Mouse (Mus musculus): Measurements from ENCODE around the gene Xntrpc. TPM values are rescaled to one million over a fixed set of nuclear protein-coding genes. Genes with fewer than 3 reads are reported as not detected.
A peak's percentile ranks its signal among the peaks of the same experiment; 100 is the strongest.

Gene Xntrpc
- polyA plus RNA-seq, 1 experiment from 2014 or later, result 0.25 TPM

DNA sequence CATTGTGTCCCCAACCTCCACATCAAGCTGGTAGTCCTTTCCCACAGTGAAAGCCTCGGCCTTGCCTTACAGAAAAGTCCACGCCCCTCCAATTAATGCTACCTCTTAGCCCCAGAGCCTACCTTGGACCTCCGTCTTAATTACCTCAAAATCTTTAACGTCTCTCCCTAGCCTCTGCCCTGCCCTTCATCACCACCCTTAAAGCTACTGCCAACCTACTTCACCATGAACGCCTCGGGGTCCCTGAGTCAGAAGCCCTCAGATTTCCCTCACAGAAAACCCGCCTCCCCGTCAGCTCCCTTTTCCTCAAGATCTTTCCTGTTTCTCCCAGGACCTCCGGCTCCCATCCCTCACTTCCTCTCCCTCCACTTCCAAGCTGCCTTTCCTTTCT, 863 bp upstream of the Xntrpc start:
- H3K36me3 ChIP-seq (ENCODE audit: control insufficient read depth, insufficient read depth, low read length), result no peaks in the 10 kb centered on the region
- H3K9ac ChIP-seq (ENCODE audit: low read length), result peak overlapping the region; percentile 64
- peaks cover 7% of the 10 kb centered on the region; the same call in 1 of the 2 replicates for H3K4me1 ChIP-seq (replicated peaks; ENCODE audit: control insufficient read depth, insufficient read depth)
- H3K4me2 ChIP-seq (replicated peaks; ENCODE audit: low read depth), result peak overlapping the region; percentile 70
- no peak for TF ChIP-seq EP300 (optimal IDR thresholded peaks at IDR 0.05)
- TF ChIP-seq CTCF (IDR thresholded peaks at IDR 0.05; ENCODE audit: low read depth), result no peak
- WGBS, result under 1% methylated on average over 9 of the region's 9 CpGs
- ATAC-seq (ENCODE audit: low FRiP score, low TSS enrichment) (peak; percentile 17; the same call in 1 of the 2 replicates), DNase-seq (ENCODE audit: low spot score) (no peak)
- H3K27me3 ChIP-seq (ENCODE audit: control insufficient read depth, insufficient read depth, low read length), result no peaks in the 10 kb centered on the region
- peak overlapping the region; percentile 87 for H3K27ac ChIP-seq (replicated peaks)
- peak overlapping the region; percentile 71 for H3K4me3 ChIP-seq (ENCODE audit: low read depth, low read length)
- H3K9me3 ChIP-seq (ENCODE audit: control insufficient read depth, low read length), result no peaks in the 10 kb centered on the region

DNA sequence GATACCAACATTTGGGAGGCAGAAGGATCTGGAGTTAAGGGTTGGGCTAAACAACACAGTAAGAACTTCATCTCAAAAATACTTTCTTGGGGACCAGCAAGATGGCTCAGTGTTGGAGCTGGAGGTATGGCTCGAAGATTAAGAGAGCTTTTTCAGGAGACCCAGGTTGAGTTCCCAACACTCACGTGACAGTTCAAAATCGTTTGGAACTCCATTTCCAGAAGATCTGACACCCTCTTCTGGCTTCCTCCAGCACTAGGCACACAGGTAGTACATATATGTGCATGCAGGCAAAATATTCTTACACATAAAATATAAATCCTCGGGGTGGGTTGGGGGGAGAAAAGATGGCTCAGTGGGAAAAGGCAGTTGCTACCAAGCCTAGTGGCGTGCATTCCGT, 850 bp downstream of the Xntrpc start:
- no peaks in the 10 kb centered on the region for H3K9me3 ChIP-seq (ENCODE audit: control insufficient read depth, low read length)
- H3K36me3 ChIP-seq (ENCODE audit: control insufficient read depth, insufficient read depth, low read length), result no peaks in the 10 kb centered on the region
- H3K4me1 ChIP-seq (replicated peaks; ENCODE audit: control insufficient read depth, insufficient read depth), result peaks cover 7% of the 10 kb centered on the region; the same call in 1 of the 2 replicates
- no peak for TF ChIP-seq CTCF (IDR thresholded peaks at IDR 0.05; ENCODE audit: low read depth)
- TF ChIP-seq EP300 (optimal IDR thresholded peaks at IDR 0.05), result no peak
- H3K4me3 ChIP-seq (ENCODE audit: low read depth, low read length), result peak overlapping the region; percentile 71; the same call in 1 of the 2 replicates
- H3K4me2 ChIP-seq (replicated peaks; ENCODE audit: low read depth), result peak overlapping the region; percentile 51
- no peak for DNase-seq (ENCODE audit: low spot score)
- no peaks in the 10 kb centered on the region for H3K27me3 ChIP-seq (ENCODE audit: control insufficient read depth, insufficient read depth, low read length)
- no peak for ATAC-seq (ENCODE audit: low FRiP score, low TSS enrichment)
- no peak overlapping the region for H3K27ac ChIP-seq (replicated peaks)
- no peak overlapping the region for H3K9ac ChIP-seq (ENCODE audit: low read length)
- 54% methylated on average over 6 of the region's 6 CpGs for WGBS

DNA sequence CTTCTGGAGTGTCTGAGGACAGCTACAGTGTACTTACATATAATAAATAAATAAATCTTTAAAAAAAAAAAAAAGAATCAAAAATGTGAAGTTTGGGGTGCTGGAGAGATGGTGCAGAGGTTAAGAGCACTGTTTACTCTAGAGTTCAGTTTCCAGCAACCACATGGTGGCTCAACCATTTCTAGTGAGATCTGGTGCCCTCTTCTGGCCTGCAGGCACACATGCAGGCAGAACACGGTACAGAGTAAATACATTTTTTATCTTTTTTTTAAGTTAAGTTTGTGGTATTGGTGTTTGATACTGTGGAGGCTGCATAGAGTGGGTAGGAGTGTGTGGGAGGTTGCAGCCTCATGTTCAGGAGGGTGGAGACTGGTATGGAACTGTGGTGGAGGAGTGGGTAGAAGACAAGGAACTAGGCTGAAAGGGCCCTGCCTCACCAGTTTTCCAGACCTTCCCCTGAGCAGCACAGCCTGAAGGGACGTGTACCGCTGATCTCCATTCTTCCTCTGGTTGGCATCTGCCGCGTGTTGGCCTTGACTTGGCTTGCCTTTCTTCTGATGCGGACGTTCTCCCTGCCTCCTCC, 11.3 kb downstream of the Xntrpc start:
- TF ChIP-seq CTCF (IDR thresholded peaks at IDR 0.05; ENCODE audit: low read depth) (peak; percentile 75), EP300 (optimal IDR thresholded peaks at IDR 0.05) (no peak)
- 73% methylated on average over 7 of the region's 7 CpGs for WGBS
- no peak overlapping the region for H3K27ac ChIP-seq (replicated peaks)
- ATAC-seq (ENCODE audit: low FRiP score, low TSS enrichment) (no peak; the same call in 1 of the 2 replicates), DNase-seq (ENCODE audit: low spot score) (no peak)
- H3K27me3 ChIP-seq (ENCODE audit: control insufficient read depth, insufficient read depth, low read length), result no peaks in the 10 kb centered on the region
- no peak overlapping the region for H3K4me3 ChIP-seq (ENCODE audit: low read depth, low read length)
- no peaks in the 10 kb centered on the region for H3K4me1 ChIP-seq (replicated peaks; ENCODE audit: control insufficient read depth, insufficient read depth)
- no peaks in the 10 kb centered on the region for H3K9me3 ChIP-seq (ENCODE audit: control insufficient read depth, low read length)
- H3K4me2 ChIP-seq (replicated peaks; ENCODE audit: low read depth), result no peak overlapping the region
- H3K36me3 ChIP-seq (ENCODE audit: control insufficient read depth, insufficient read depth, low read length), result peaks cover 30% of the 10 kb centered on the region
- no peak overlapping the region for H3K9ac ChIP-seq (ENCODE audit: low read length)

- TF ChIP-seq CTCF (IDR thresholded peaks at IDR 0.05; ENCODE audit: low read depth) (peak; percentile 84), EP300 (optimal IDR thresholded peaks at IDR 0.05) (no peak)
- Histone ChIP-seq H3K9ac (ENCODE audit: low read length) (no peak overlapping the region), H3K27me3 (ENCODE audit: control insufficient read depth, insufficient read depth, low read length) (no peaks in the 10 kb centered on the region), H3K4me1 (replicated peaks; ENCODE audit: control insufficient read depth, insufficient read depth) (no peaks in the 10 kb centered on the region), H3K9me3 (ENCODE audit: control insufficient read depth, low read length) (no peaks in the 10 kb centered on the region), H3K4me3 (ENCODE audit: low read depth, low read length) (no peak overlapping the region), H3K4me2 (replicated peaks; ENCODE audit: low read depth) (no peak overlapping the region), H3K27ac (replicated peaks) (no peak overlapping the region), H3K36me3 (ENCODE audit: control insufficient read depth, insufficient read depth, low read length) (peaks cover 28% of the 10 kb centered on the region)
- 66% methylated on average over 7 of the region's 7 CpGs for WGBS
- ATAC-seq (ENCODE audit: low FRiP score, low TSS enrichment), result peak; percentile 74; the same call in 1 of the 2 replicates
- DNase-seq (ENCODE audit: low spot score), result peak; percentile 37
Measured at GRCm38 (mm10) chr7:102078517-102078916, 13.0 kb downstream of the Xntrpc start.

DNA sequence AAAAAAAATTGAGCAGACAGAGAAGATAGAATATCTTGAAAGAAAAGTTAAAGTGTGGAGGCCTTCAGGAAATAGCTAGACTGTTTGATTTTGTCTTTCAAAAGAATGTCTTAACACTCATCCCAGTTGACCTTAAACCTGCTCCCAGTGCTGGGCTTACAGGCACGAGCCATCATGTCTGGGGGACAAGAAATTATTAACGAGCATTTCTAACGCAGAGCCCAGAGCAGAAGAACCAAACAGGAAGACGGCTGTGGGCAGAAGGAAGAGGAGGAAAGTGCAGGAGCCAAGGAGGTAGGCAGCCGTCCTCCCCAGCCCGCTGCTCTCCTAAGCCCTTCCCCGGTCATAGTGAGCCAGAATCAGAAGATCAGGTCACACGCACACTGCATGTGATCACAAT, 14.8 kb downstream of the Xntrpc start:
- Histone ChIP-seq H3K9ac (ENCODE audit: low read length) (no peak overlapping the region), H3K9me3 (ENCODE audit: control insufficient read depth, low read length) (no peaks in the 10 kb centered on the region), H3K27me3 (ENCODE audit: control insufficient read depth, insufficient read depth, low read length) (no peaks in the 10 kb centered on the region), H3K36me3 (ENCODE audit: control insufficient read depth, insufficient read depth, low read length) (peaks cover 27% of the 10 kb centered on the region), H3K4me3 (ENCODE audit: low read depth, low read length) (no peak overlapping the region), H3K4me1 (replicated peaks; ENCODE audit: control insufficient read depth, insufficient read depth) (no peaks in the 10 kb centered on the region), H3K27ac (replicated peaks) (no peak overlapping the region), H3K4me2 (replicated peaks; ENCODE audit: low read depth) (no peak overlapping the region)
- WGBS, result 88% methylated on average over 8 of the region's 8 CpGs
- TF ChIP-seq CTCF (IDR thresholded peaks at IDR 0.05; ENCODE audit: low read depth), result no peak
- no peak for TF ChIP-seq EP300 (optimal IDR thresholded peaks at IDR 0.05)
- ATAC-seq (ENCODE audit: low FRiP score, low TSS enrichment), result no peak
- DNase-seq (ENCODE audit: low spot score), result no peak

DNA sequence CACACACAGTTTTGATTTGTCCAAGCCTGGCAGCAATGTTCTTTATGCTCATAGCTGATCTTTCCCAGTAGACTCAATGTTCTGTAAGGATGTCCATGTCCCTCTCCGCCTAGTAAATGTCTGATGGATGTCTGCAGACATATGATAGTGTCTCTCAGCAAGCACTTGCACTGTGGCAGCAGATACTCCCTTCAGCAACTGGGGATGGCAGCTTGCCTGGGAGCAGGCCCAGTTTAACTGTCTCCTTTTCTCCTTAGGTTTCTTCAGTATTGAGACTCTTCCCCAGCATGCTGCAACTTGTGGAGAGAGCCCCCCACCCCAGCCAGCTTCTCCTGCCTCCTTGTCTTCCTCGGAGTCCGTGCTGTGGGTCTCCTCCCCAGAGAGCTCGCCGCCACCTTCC, 16.3 kb downstream of the Xntrpc start:
- no peak for ATAC-seq (ENCODE audit: low FRiP score, low TSS enrichment)
- Histone ChIP-seq H3K27ac (replicated peaks) (no peak overlapping the region), H3K4me2 (replicated peaks; ENCODE audit: low read depth) (no peak overlapping the region), H3K4me3 (ENCODE audit: low read depth, low read length) (no peak overlapping the region), H3K36me3 (ENCODE audit: control insufficient read depth, insufficient read depth, low read length) (peaks cover 20% of the 10 kb centered on the region), H3K4me1 (replicated peaks; ENCODE audit: control insufficient read depth, insufficient read depth) (no peaks in the 10 kb centered on the region), H3K9me3 (ENCODE audit: control insufficient read depth, low read length) (no peaks in the 10 kb centered on the region), H3K27me3 (ENCODE audit: control insufficient read depth, insufficient read depth, low read length) (no peaks in the 10 kb centered on the region), H3K9ac (ENCODE audit: low read length) (no peak overlapping the region)
- 96% methylated on average over 5 of the region's 5 CpGs for WGBS
- TF ChIP-seq EP300 (optimal IDR thresholded peaks at IDR 0.05) (no peak), CTCF (IDR thresholded peaks at IDR 0.05; ENCODE audit: low read depth) (no peak)
- no peak for DNase-seq (ENCODE audit: low spot score)
